Mouse (Mus musculus) lung, embryonic 14.5 days (tissue): ENCODE data around the gene Tlx3. TPM values are rescaled to one million over a fixed set of nuclear protein-coding genes. Genes with fewer than 3 reads are reported as not detected.
A peak's percentile ranks its signal among the peaks of the same experiment; 100 is the strongest.

Experiments
- ATAC-seq: fragments of 200-750 bp; cut with Nextera tagmentation; 2 replicates; pipeline ENCODE4 v1.8.0; 2017; ENCODE audit warnings: mild to moderate bottlenecking, moderate TSS enrichment, moderate library complexity; ENCODE audit not compliant: insufficient read depth
- DNase-seq: peaks from one replicate; pipeline ENCODE4 v3.0.0-alpha.2; 2015
- H3K27ac ChIP-seq: fragments of 300-500 bp; sonication (generic); 2 replicates; pipeline ENCODE4 v1.5.1; 2014; ENCODE audit warnings: low read depth, mild to moderate bottlenecking, moderate library complexity
- H3K27me3 ChIP-seq: fragments of 300-500 bp; sonication (generic); 2 replicates; pipeline ENCODE4 v1.6.1; 2014; ENCODE audit warnings: low read length, control low read depth; ENCODE audit not compliant: insufficient read depth
- H3K36me3 ChIP-seq: fragments of 300-500 bp; sonication (generic); 2 replicates; pipeline ENCODE4 v1.6.1; 2014; ENCODE audit warnings: control low read depth; ENCODE audit not compliant: insufficient read depth
- H3K4me1 ChIP-seq: fragments of 300-500 bp; sonication (generic); 2 replicates; pipeline ENCODE4 v1.6.1; 2014; ENCODE audit warnings: antibody characterized with exemption, control low read depth; ENCODE audit not compliant: insufficient read depth
- H3K4me2 ChIP-seq: fragments of 300-500 bp; sonication (generic); 2 replicates; pipeline ENCODE4 v1.6.1; 2014; ENCODE audit warnings: mild to moderate bottlenecking
- H3K4me3 ChIP-seq: fragments of 300-500 bp; sonication (generic); 2 replicates; pipeline ENCODE4 v1.5.1; 2014; ENCODE audit warnings: low read depth, low read length
- H3K9ac ChIP-seq: fragments of 300-500 bp; sonication (generic); 2 replicates; pipeline ENCODE4 v1.6.1; 2014
- H3K9me3 ChIP-seq: fragments of 300-500 bp; sonication (generic); 2 replicates; pipeline ENCODE4 v1.6.1; 2016; ENCODE audit warnings: low read depth, low read length, control low read depth
- CTCF ChIP-seq: IDR thresholded peaks from 2 replicates; pipeline ENCODE4 v1.5.1; 2016; ENCODE audit warnings: antibody characterized with exemption, low read depth
- WGBS: fragments of 180-500 bp; shearing (Covaris S2); extraction: QIAGEN DNeasy Blood & Tissue Kit; methylation state at CpG from one replicate; pipeline ENCODE4 v1.1.7; 2014; 5-methylcytosine and 5-hydroxymethylcytosine counted together
- polyA plus RNA-seq: library from polyadenylated mRNA; unstranded; fragments of >200 nt; fragmentation: Nextera tagmentation; extraction: Ambion mirVana; gene quantifications from 2 replicates; pipeline ENCODE4 v1.2.1, GENCODE M21; 2014

Gene Tlx3
- polyA plus RNA-seq, 1 experiment from 2014 or later = not detected

GRCm38 (mm10) chr11:33201626-33202010, 1.8 kb downstream of the Tlx3 start:
- H3K27me3 ChIP-seq = peaks cover 99% of the 10 kb centered on the region
- ATAC-seq = no peak
- no peak for TF ChIP-seq CTCF
- peak overlapping the region; percentile 54 for H3K4me2 ChIP-seq
- peak overlapping the region; percentile 27; the same call in 1 of the 2 replicates for H3K4me3 ChIP-seq
- no peaks in the 10 kb centered on the region for H3K36me3 ChIP-seq
- H3K9me3 ChIP-seq = no peaks in the 10 kb centered on the region
- WGBS = 2% methylated on average over 19 of the region's 19 CpGs
- H3K27ac ChIP-seq = no peak overlapping the region
- no peak overlapping the region for H3K9ac ChIP-seq
- H3K4me1 ChIP-seq = no peaks in the 10 kb centered on the region; the same call in 1 of the 2 replicates
- no peak for DNase-seq

DNA sequence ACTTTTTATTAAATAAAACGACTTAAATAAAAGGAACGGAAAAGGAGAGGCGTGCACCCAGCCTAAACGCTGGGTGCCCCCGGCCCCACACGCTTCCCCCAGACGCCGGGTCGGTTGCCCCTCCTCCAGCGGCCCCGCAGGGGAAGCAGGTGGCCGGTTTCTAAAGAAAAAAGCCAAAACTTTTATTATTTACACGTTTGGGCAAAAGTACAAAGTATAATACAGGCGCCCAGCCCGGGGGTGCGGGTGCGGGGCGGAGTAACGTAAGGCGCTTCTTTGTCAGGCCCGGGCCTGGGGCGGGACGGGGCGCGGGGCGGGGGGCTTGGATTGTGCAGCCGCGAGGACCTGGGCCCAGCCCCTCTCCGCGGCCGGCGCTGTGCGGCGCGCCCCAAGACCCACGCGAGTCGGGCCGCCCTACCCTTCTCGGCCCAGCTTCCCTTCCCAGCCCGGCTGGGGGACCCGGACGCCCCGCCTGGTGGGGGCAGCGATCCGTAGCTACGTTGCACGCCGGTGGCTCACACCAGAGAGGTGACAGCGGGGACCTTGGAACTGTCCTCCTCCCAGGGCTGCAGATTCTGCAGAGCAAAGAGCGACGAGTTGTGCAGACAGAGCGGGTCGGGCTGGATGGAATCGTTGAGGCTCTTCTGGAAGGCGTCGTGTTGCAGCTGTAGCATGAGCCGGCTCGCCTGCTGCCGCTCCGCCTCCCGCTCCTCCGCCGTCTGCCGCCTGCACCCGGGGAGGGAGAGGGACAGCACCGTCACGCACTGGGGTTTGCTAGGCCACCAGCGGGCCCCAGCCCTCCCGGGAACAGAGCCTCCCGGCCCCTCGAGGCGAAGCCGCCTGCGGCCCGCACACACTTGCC, 2.4 kb downstream of the Tlx3 start:
- DNase-seq (peak; percentile 81), ATAC-seq (peak; percentile 69)
- no peak for TF ChIP-seq CTCF
- H3K27ac ChIP-seq = no peak overlapping the region
- H3K4me1 ChIP-seq = no peaks in the 10 kb centered on the region; the same call in 1 of the 2 replicates
- H3K9ac ChIP-seq = no peak overlapping the region
- under 1% methylated on average over 73 of the region's 76 CpGs for WGBS
- H3K4me2 ChIP-seq = peak overlapping the region; percentile 54
- no peaks in the 10 kb centered on the region for H3K9me3 ChIP-seq
- peaks cover 99% of the 10 kb centered on the region for H3K27me3 ChIP-seq
- H3K4me3 ChIP-seq = peak overlapping the region; percentile 27
- H3K36me3 ChIP-seq = no peaks in the 10 kb centered on the region

- Histone ChIP-seq H3K27me3 (peaks cover 99% of the 10 kb centered on the region), H3K4me2 (peak overlapping the region; percentile 54), H3K9me3 (no peaks in the 10 kb centered on the region), H3K36me3 (no peaks in the 10 kb centered on the region), H3K4me3 (peak overlapping the region; percentile 27), H3K27ac (no peak overlapping the region), H3K9ac (no peak overlapping the region), H3K4me1 (no peaks in the 10 kb centered on the region; the same call in 1 of the 2 replicates)
- DNase-seq (no peak), ATAC-seq (no peak)
- WGBS = under 1% methylated on average over 45 of the region's 45 CpGs
- TF ChIP-seq CTCF = no peak
These were observed 3.3 kb downstream of the Tlx3 start for GRCm38 (mm10) chr11:33199906-33200763.

DNA sequence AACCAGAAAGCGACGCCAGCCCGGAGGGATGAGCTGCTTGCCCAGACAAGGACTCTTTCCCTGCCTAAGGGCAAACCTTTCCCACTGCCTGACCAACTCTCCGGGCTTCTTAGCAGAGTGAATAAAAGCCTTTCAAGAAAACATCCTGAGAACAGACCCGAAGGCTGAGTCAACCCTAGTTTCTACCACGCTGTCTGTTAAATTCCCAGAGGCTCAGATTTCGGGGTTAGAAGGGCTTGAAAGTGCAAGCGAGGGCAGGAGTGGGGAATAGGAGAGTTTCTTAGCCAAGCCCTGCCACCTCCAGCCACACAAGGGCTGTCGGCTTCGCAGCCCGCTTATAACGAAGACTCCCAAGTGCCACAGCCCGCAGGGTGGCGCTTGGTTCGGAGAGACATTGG, 4.3 kb downstream of the Tlx3 start:
- H3K27ac ChIP-seq = no peak overlapping the region
- ATAC-seq (no peak), DNase-seq (no peak)
- no peaks in the 10 kb centered on the region for H3K36me3 ChIP-seq
- no peak overlapping the region for H3K4me3 ChIP-seq
- peaks cover 96% of the 10 kb centered on the region for H3K27me3 ChIP-seq
- H3K9me3 ChIP-seq = no peaks in the 10 kb centered on the region
- WGBS = 5% methylated on average over 15 of the region's 15 CpGs
- no peak overlapping the region for H3K4me2 ChIP-seq
- TF ChIP-seq CTCF = no peak
- no peak overlapping the region for H3K9ac ChIP-seq
- H3K4me1 ChIP-seq = no peaks in the 10 kb centered on the region; the same call in 1 of the 2 replicates

- no peak for DNase-seq
- Histone ChIP-seq H3K4me1 (no peaks in the 10 kb centered on the region; the same call in 1 of the 2 replicates), H3K27me3 (peaks cover 96% of the 10 kb centered on the region)
These were observed 4.9 kb downstream of the Tlx3 start for GRCm38 (mm10) chr11:33198351-33199116.

GRCm38 (mm10) chr11:33197673-33198072, 5.7 kb downstream of the Tlx3 start:
- no peaks in the 10 kb centered on the region for H3K4me1 ChIP-seq
- no peaks in the 10 kb centered on the region for H3K36me3 ChIP-seq
- H3K27ac ChIP-seq = no peak overlapping the region
- no peak for DNase-seq
- H3K4me2 ChIP-seq = no peak overlapping the region
- H3K9me3 ChIP-seq = no peaks in the 10 kb centered on the region
- H3K9ac ChIP-seq = no peak overlapping the region
- no peak for ATAC-seq
- H3K27me3 ChIP-seq = peaks cover 96% of the 10 kb centered on the region
- 30% methylated on average over 15 of the region's 15 CpGs for WGBS
- no peak overlapping the region for H3K4me3 ChIP-seq
- no peak for TF ChIP-seq CTCF

More at GRCm38 (mm10) chr11:33198351-33199116, 4.9 kb downstream of the Tlx3 start:
- ATAC-seq = no peak
- H3K4me2 ChIP-seq = no peak overlapping the region
- no peak overlapping the region for H3K4me3 ChIP-seq
- no peak overlapping the region for H3K9ac ChIP-seq
- TF ChIP-seq CTCF = no peak
- H3K9me3 ChIP-seq = no peaks in the 10 kb centered on the region
- 27% methylated on average over 22 of the region's 22 CpGs for WGBS
- no peaks in the 10 kb centered on the region for H3K36me3 ChIP-seq
- no peak overlapping the region for H3K27ac ChIP-seq
